Mouse (Mus musculus): ENCODE data around the gene Tmprss6. TPM values are rescaled to one million over a fixed set of nuclear protein-coding genes. Genes with fewer than 3 reads are reported as not detected.

The Tmprss6 gene
- polyA plus RNA-seq, 1 experiment, result not detected

DNA sequence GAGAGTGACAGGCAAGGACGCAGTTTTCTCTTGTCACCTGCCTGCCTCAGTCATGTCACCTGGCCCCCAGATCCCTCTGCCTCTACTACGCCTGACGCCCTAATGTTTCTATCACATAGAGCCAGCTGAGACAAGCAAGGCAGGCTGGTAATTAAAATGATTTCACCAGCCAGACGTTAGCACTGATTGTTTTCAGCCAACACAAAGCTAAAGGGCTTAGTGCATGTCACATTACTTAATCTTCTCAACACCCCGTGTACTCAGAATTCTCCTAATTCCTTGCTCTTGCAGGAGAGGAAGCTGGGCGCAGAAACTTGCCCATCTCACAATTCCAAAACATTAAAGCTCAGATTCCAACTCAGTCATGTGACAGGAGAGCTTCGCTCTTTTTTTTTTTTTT lies 40.0 kb upstream of the Tmprss6 start:
- Histone ChIP-seq H3K4me1 (ENCODE audit: control insufficient read depth, insufficient read depth, low read length) (no peaks in the 10 kb centered on the region), H3K4me3 (ENCODE audit: insufficient read depth, low read depth, low read length) (no peak overlapping the region), H3K27ac (ENCODE audit: insufficient read depth, low read depth, low read length) (no peak overlapping the region)
- 55% methylated on average over 7 of the region's 7 CpGs for WGBS
- TF ChIP-seq POLR2A (IDR thresholded peaks at IDR 0.05; ENCODE audit: insufficient read depth, low read depth, low read length) (no peak), CTCF (IDR thresholded peaks at IDR 0.05; ENCODE audit: insufficient read depth, low read depth, low read length) (no peak)

- WGBS, result 84% methylated on average over 3 of the region's 3 CpGs
- Histone ChIP-seq H3K27ac (ENCODE audit: insufficient read depth, low read depth, low read length) (no peak overlapping the region), H3K4me3 (ENCODE audit: insufficient read depth, low read depth, low read length) (no peak overlapping the region)
Measured at GRCm38 (mm10) chr15:78505541-78505940, 37.1 kb upstream of the Tmprss6 start.

GRCm38 (mm10) chr15:78504816-78505215 lies 36.4 kb upstream of the Tmprss6 start:
- H3K4me3 ChIP-seq (ENCODE audit: insufficient read depth, low read depth, low read length), result no peak overlapping the region
- TF ChIP-seq CTCF (IDR thresholded peaks at IDR 0.05; ENCODE audit: insufficient read depth, low read depth, low read length), result no peak
- TF ChIP-seq POLR2A (IDR thresholded peaks at IDR 0.05; ENCODE audit: insufficient read depth, low read depth, low read length), result no peak
- no peaks in the 10 kb centered on the region for H3K4me1 ChIP-seq (ENCODE audit: control insufficient read depth, insufficient read depth, low read length)
- 95% methylated on average over 5 of the region's 5 CpGs for WGBS
- H3K27ac ChIP-seq (ENCODE audit: insufficient read depth, low read depth, low read length), result no peak overlapping the region

More at GRCm38 (mm10) chr15:78505541-78505940, 37.1 kb upstream of the Tmprss6 start:
- TF ChIP-seq POLR2A (IDR thresholded peaks at IDR 0.05; ENCODE audit: insufficient read depth, low read depth, low read length) (no peak), CTCF (IDR thresholded peaks at IDR 0.05; ENCODE audit: insufficient read depth, low read depth, low read length) (no peak)
- H3K4me1 ChIP-seq (ENCODE audit: control insufficient read depth, insufficient read depth, low read length), result no peaks in the 10 kb centered on the region

GRCm38 (mm10) chr15:78504013-78504412 lies 35.6 kb upstream of the Tmprss6 start:
- no peaks in the 10 kb centered on the region for H3K4me1 ChIP-seq (ENCODE audit: control insufficient read depth, insufficient read depth, low read length)
- no peak overlapping the region for H3K4me3 ChIP-seq (ENCODE audit: insufficient read depth, low read depth, low read length)
- H3K27ac ChIP-seq (ENCODE audit: insufficient read depth, low read depth, low read length), result no peak overlapping the region
- WGBS, result 67% methylated on average over 1 of the region's 1 CpGs
- TF ChIP-seq POLR2A (IDR thresholded peaks at IDR 0.05; ENCODE audit: insufficient read depth, low read depth, low read length), result no peak
- TF ChIP-seq CTCF (IDR thresholded peaks at IDR 0.05; ENCODE audit: insufficient read depth, low read depth, low read length), result no peak

DNA sequence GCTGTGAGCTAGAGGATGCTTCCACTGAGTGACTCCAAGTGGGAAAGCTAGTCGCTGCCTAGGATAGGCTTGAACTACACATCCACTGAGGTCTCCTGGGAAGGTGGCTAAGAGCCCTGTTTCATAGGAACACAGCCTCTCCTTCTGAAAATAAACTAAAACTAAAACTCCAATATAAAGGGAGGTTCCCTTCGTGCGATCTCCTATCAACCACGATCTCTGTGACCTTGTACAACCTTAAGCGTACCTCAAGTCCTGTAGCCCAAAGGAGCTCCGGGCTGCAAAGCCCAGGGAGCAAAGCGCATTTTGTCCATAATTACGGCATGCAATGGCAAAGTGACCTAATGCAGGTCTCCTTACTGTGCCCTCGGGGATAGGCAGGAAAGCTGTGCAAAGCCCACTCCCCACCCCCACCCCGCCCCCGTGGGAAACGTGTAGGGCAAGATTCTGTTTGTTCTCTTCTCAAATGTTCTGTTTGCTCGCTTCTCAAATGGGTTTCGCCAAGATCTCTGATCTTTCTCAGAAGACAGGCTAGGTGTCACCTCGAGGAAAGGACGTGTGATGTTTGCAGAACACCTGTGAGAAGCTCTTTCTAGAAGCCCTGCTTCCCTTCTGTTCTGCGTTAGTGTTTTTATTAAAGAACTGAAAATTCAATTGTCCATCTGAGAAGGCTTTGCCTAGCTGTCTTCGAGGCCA lies 34.2 kb upstream of the Tmprss6 start:
- 84% methylated on average over 18 of the region's 18 CpGs for WGBS
- Histone ChIP-seq H3K27ac (ENCODE audit: insufficient read depth, low read depth, low read length) (no peak overlapping the region), H3K4me1 (ENCODE audit: control insufficient read depth, insufficient read depth, low read length) (no peaks in the 10 kb centered on the region), H3K4me3 (ENCODE audit: insufficient read depth, low read depth, low read length) (no peak overlapping the region)
- TF ChIP-seq CTCF (IDR thresholded peaks at IDR 0.05; ENCODE audit: insufficient read depth, low read depth, low read length) (no peak), POLR2A (IDR thresholded peaks at IDR 0.05; ENCODE audit: insufficient read depth, low read depth, low read length) (no peak)

DNA sequence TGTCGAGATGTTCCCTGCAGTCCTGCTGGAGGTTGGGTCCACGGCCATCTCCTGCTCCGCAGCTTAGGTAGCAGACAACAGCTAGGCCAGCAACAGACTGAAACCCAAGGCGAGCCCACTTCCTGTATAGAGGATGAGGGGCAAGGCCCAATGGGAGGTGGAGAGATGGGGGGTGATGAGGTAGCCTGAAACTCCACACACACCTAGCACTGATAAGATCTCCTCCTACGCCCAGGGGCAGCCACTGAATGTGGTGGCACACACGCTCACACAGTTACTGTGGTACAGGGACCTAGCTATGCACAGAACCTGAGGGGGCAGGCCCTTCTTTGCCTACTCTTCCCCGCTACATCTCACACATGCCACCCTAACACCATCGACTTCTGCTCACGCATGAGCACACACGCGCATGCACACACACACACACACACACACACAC lies 26.6 kb upstream of the Tmprss6 start, which contains the start of gene Il2rb:
Gene Il2rb (minus strand): TSS at position 304 of the 439 bp plus-strand sequence.
- no peaks in the 10 kb centered on the region; the same call in 1 of the 2 replicates for H3K4me1 ChIP-seq (ENCODE audit: control insufficient read depth, insufficient read depth, low read length)
- no peak for TF ChIP-seq CTCF (IDR thresholded peaks at IDR 0.05; ENCODE audit: insufficient read depth, low read depth, low read length)
- no peak for TF ChIP-seq POLR2A (IDR thresholded peaks at IDR 0.05; ENCODE audit: insufficient read depth, low read depth, low read length)
- no peak within 1 kb of the TSS for H3K27ac ChIP-seq (ENCODE audit: insufficient read depth, low read depth, low read length)
- H3K4me3 ChIP-seq (ENCODE audit: insufficient read depth, low read depth, low read length), result no peak within 1 kb of the TSS
- WGBS, result 95% methylated on average over 11 of the region's 11 CpGs

- 87% methylated on average over 10 of the region's 10 CpGs for WGBS
- Histone ChIP-seq H3K4me3 (ENCODE audit: insufficient read depth, low read depth, low read length) (no peak overlapping the region), H3K4me1 (ENCODE audit: control insufficient read depth, insufficient read depth, low read length) (no peaks in the 10 kb centered on the region; the same call in 1 of the 2 replicates), H3K27ac (ENCODE audit: insufficient read depth, low read depth, low read length) (no peak overlapping the region)
- no peak for TF ChIP-seq POLR2A (IDR thresholded peaks at IDR 0.05; ENCODE audit: insufficient read depth, low read depth, low read length)
- TF ChIP-seq CTCF (IDR thresholded peaks at IDR 0.05; ENCODE audit: insufficient read depth, low read depth, low read length), result no peak
Measured at GRCm38 (mm10) chr15:78493401-78494010, 25.1 kb upstream of the Tmprss6 start.

GRCm38 (mm10) chr15:78491301-78491700 lies 22.9 kb upstream of the Tmprss6 start:
- Histone ChIP-seq H3K4me3 (ENCODE audit: insufficient read depth, low read depth, low read length) (no peak overlapping the region), H3K27ac (ENCODE audit: insufficient read depth, low read depth, low read length) (no peak overlapping the region), H3K4me1 (ENCODE audit: control insufficient read depth, insufficient read depth, low read length) (no peaks in the 10 kb centered on the region; the same call in 1 of the 2 replicates)
- WGBS, result 92% methylated on average over 3 of the region's 3 CpGs
- TF ChIP-seq POLR2A (IDR thresholded peaks at IDR 0.05; ENCODE audit: insufficient read depth, low read depth, low read length) (no peak), CTCF (IDR thresholded peaks at IDR 0.05; ENCODE audit: insufficient read depth, low read depth, low read length) (no peak)

DNA sequence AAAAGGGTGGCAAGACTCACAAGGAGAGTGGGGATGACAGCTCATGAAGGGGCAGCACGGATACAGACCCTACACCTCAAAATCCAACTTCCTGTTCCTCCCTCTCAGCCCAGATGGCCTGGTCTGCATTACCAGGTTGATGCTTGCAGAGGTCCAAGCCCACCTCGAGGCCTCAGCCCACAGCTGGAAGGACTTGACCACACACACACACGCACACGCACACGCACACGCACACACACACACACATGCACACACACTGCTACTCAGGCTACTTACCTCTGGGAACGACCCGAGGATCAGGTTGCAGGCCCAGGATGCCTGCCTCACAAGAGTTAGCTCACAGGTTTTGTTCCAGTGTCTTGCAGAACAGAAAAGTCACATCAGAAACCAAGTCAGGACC lies 21.5 kb upstream of the Tmprss6 start:
- 80% methylated on average over 8 of the region's 8 CpGs for WGBS
- TF ChIP-seq POLR2A (IDR thresholded peaks at IDR 0.05; ENCODE audit: insufficient read depth, low read depth, low read length) (no peak), CTCF (IDR thresholded peaks at IDR 0.05; ENCODE audit: insufficient read depth, low read depth, low read length) (no peak)
- H3K27ac ChIP-seq (ENCODE audit: insufficient read depth, low read depth, low read length), result no peak overlapping the region
- no peak overlapping the region for H3K4me3 ChIP-seq (ENCODE audit: insufficient read depth, low read depth, low read length)
- H3K4me1 ChIP-seq (ENCODE audit: control insufficient read depth, insufficient read depth, low read length), result no peaks in the 10 kb centered on the region; the same call in 1 of the 2 replicates

Measured in olfactory bulb, adult 2 months (tissue).